Mouse (Mus musculus) olfactory bulb, adult 2 months (tissue): Measurements from ENCODE around the gene Zfp286.

ENCODE experiments used
- CTCF ChIP-seq: fragments of 200-500 bp; IDR thresholded peaks from 2 replicates; pipeline ENCODE4 v1.5.1; 2012; ENCODE audit warnings: low read depth, mild to moderate bottlenecking, low read length, moderate library complexity; ENCODE audit not compliant: insufficient read depth
- POLR2A ChIP-seq: fragments of 200-500 bp; IDR thresholded peaks from 2 replicates; pipeline ENCODE4 v1.6.1; 2012; ENCODE audit warnings: mild to moderate bottlenecking, low read depth, low read length, moderate library complexity; ENCODE audit not compliant: insufficient read depth

DNA sequence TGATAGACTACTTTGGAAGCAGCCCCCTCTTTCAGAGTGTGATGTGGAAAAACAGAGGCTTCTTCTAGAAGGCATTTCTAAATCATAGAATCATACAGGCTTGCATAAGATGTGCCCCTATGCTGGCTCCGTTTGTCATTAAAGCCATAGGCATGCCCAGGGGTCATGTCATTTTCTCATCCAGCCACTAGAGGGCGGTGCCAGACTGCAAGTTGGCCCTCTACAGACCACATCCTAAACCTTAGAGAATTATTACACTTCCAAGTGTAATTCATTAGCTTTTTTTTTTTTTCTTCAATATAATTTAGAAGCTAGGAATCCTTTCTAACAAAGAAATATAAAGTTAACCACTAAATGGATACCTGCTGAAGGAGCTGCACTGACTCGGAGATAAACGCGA, 45.2 kb downstream of the Zfp286 start:
- TF ChIP-seq CTCF = 0 out of 2 replicates have a peak, but pooled peaks have one; percentile 27
- TF ChIP-seq POLR2A = no peak
